ENCODE assay signal across 35 mouse cellular contexts in the genomic region with DNA sequence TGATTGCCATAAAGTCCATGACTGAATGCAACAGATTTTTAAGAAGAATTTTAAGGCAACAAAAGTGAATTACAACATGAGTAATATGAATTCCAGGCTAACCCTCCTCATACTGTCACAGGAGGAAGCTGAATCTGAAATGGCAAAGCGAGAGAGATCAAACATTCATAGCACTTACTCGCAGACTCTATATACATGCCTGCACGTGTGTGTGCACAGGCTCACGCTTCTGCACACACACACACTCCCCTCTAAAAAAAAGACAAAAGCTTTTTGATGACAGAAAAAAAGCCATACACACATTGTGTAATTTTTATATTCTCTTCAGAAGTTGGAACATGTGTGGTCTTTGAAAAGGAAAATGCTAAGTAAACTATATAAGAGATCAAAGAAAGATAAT.
"Had no signal": no experiment of that assay in that cellular context is flagged by ENCODE, and none has a peak within 500 bp of the region (broad histone marks: within the 10 kb centered on the region; RNA-seq: fewer than 3 reads in every experiment).

No protein-coding gene starts in this region.

- H3K27ac ChIP-seq: heart, adult 2 months; heart, embryonic 10.5 days; heart, embryonic 13.5 days; heart, embryonic 15.5 days; hindbrain, embryonic 10.5 days; hindbrain, embryonic 12.5 days; hindbrain, embryonic 13.5 days; hindbrain, embryonic 14.5 days; hindbrain, embryonic 15.5 days; hindbrain, postnatal 0 days; intestine, embryonic 15.5 days; kidney, embryonic 15.5 days; kidney, postnatal 0 days; layer of hippocampus, adult 2 months had no signal

- H3K9ac ChIP-seq: heart, embryonic 12.5 days; heart, embryonic 13.5 days; heart, embryonic 15.5 days; hindbrain, embryonic 12.5 days; hindbrain, embryonic 13.5 days; hindbrain, embryonic 14.5 days; hindbrain, embryonic 15.5 days; intestine, embryonic 15.5 days; kidney, embryonic 15.5 days had no signal

- H3K36me3 ChIP-seq: heart, embryonic 10.5 days; heart, embryonic 12.5 days; heart, embryonic 13.5 days; heart, embryonic 15.5 days; hindbrain, embryonic 10.5 days; hindbrain, embryonic 12.5 days; hindbrain, embryonic 13.5 days; hindbrain, embryonic 15.5 days; intestine, embryonic 15.5 days; kidney, embryonic 15.5 days had no signal

- H3K4me3 ChIP-seq: heart, adult 2 months; heart, embryonic 10.5 days; heart, embryonic 12.5 days; heart, embryonic 13.5 days; heart, embryonic 15.5 days; hindbrain, embryonic 10.5 days; hindbrain, embryonic 12.5 days; hindbrain, embryonic 13.5 days; hindbrain, embryonic 15.5 days; intestine, embryonic 15.5 days; kidney, embryonic 15.5 days; layer of hippocampus, adult 2 months had no signal

- H3K27me3 ChIP-seq: heart, embryonic 12.5 days; heart, embryonic 13.5 days; heart, embryonic 15.5 days; hindbrain, embryonic 12.5 days; hindbrain, embryonic 13.5 days; hindbrain, embryonic 15.5 days; intestine, embryonic 15.5 days; kidney, embryonic 15.5 days had no signal

- H3K9me3 ChIP-seq: heart, embryonic 10.5 days; heart, embryonic 12.5 days; heart, embryonic 13.5 days; heart, embryonic 15.5 days; hindbrain, embryonic 10.5 days; hindbrain, embryonic 12.5 days; hindbrain, embryonic 13.5 days; hindbrain, embryonic 15.5 days; intestine, embryonic 15.5 days; kidney, embryonic 15.5 days had no signal

- ATAC-seq: hindbrain, embryonic 16.5 days; hindbrain, postnatal 0 days; inflammation-experienced regulatory T-cells, adult 6 months; intestine, embryonic 15.5 days; intestine, embryonic 16.5 days; intestine, postnatal 0 days had no signal

- DNase-seq: heart, adult 2 months; heart, postnatal 10 days; heart, postnatal 14 days; heart, postnatal 36 days; heart, postnatal 4 days; kidney, adult 11 months; kidney, adult 18-20 months; kidney, adult 2 months; kidney, adult 8-10 months; kidney, adult 9 months; kidney, postnatal 10 days; kidney, postnatal 14 days; kidney, postnatal 25 days; kidney, postnatal 36 days; kidney, postnatal 4 days; layer of hippocampus, adult 9-11 months had no signal

- H3K4me1 ChIP-seq: heart, embryonic 10.5 days; heart, embryonic 12.5 days; heart, embryonic 13.5 days; heart, embryonic 15.5 days; hindbrain, embryonic 10.5 days; hindbrain, embryonic 12.5 days; hindbrain, embryonic 13.5 days; hindbrain, embryonic 15.5 days; intestine, embryonic 15.5 days; kidney, embryonic 15.5 days had no signal

- H3K4me2 ChIP-seq: heart, embryonic 11.5 days; heart, embryonic 12.5 days; heart, embryonic 13.5 days; heart, embryonic 15.5 days; hindbrain, embryonic 12.5 days; hindbrain, embryonic 13.5 days; hindbrain, embryonic 14.5 days; hindbrain, embryonic 15.5 days; intestine, embryonic 15.5 days; kidney, embryonic 15.5 days had no signal
